Mouse (Mus musculus) CD8-positive naive resting alpha-beta T cell, adult 57 days (primary cell): ENCODE measurements around the gene Nr2f6. TPM values are rescaled to one million over a fixed set of nuclear protein-coding genes. Genes with fewer than 3 reads are reported as not detected.

ENCODE experiments used
- total RNA-seq: library from RNA; stranded (reverse); gene quantifications from one replicate; pipeline ENCODE4 v1.2.4, GENCODE M21; 2023

Gene Nr2f6
- 4.0 TPM for total RNA-seq

DNA sequence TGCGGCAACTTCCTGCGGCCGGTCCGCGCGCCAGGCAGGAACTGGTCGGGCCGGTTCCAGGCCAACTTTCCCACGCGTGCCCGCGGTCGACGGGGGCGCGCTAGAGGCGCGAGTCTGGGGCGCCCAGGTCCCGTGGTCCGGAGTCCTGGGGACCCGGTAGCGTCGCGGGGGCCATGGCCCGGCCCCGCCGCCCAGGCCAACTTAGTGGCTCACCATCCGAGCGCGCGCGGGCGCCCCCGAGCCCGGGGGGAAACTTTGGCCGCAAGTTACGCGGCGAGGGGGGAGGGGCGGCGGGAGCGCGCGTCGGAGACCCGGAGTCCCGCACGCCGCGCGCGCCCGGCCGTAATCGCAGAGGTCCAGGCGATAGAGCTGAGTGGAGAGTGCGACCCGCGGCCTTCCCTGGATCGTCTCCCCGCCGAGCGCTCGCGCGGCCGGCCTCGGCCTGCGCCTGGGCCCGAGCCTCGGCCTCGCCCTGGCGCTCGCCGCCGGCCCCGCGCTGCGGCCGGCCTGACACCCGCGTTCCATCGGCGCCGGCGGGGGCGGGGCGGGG lies at the start of gene Nr2f6:
Nr2f6 (minus strand) TSS at position 540 of the 550 bp plus-strand sequence.

DNA sequence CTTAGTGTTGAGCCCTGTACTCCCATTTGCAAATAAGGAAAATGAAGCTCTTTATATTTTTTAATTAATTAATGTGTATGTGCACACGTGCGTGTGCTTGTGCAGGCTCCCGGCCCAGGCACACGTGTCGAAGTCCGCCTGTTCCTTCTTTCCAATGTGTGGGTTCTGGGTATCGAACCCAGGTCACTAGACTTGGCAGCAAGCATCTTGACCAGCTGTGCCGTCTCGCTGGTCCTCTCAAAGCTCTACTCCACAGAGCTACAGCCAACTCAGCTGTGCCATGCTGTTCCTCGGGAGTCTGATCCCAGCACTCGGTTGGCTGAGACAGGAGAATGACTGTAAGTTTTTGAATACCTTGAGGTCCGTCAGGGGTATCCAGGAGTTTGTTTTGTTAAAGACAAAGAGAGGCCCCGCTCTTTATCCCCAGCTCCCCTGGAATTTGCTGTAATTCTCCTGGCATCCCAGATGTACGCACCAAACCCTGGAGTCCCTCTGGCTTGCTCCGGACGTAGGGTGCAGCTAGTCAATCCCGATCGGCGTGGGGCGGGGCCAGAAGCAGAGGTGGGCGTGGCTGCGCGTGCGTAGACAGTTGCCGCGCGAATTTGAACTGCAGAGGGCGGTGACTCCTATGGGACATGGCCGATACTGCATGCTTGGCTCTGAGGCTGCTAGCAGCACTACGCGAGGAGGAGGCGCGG lies 23.8 kb upstream of the Nr2f6 start, which contains the start of gene Ankle1:
Ankle1 (plus strand) TSS at position 610 of the 698 bp plus-strand sequence.

GRCm38 (mm10) chr8:71396639-71397305 lies 15.0 kb upstream of the Nr2f6 start, which contains the start of gene Babam1:
Gene Babam1, plus strand, starts transcription at chr8:71396861.

GRCm38 (mm10) chr8:71395629-71396028 lies 13.9 kb upstream of the Nr2f6 start, which contains the start of gene Ushbp1:
Gene Ushbp1, minus strand, starts transcription at chr8:71395802.

GRCm38 (mm10) chr8:71371236-71371848 lies 10.4 kb downstream of the Nr2f6 start, which contains the start of gene Ocel1:
Gene Ocel1, plus strand, starts transcription at chr8:71371298.

GRCm38 (mm10) chr8:71366771-71367528 lies 14.8 kb downstream of the Nr2f6 start, which contains the start of gene Use1:
Gene Use1, plus strand, starts transcription at chr8:71366848.

Other genes with a start within 250 kb of the Nr2f6 start
- 141 TPM for gene Myo9b, start 109.2 kb downstream of the Nr2f6 start, total RNA-seq
- 29.9 TPM for gene Haus8, start 109.0 kb downstream of the Nr2f6 start, total RNA-seq
- gene Use1, start 15.1 kb downstream of the Nr2f6 start, total RNA-seq: 310 TPM
- 22.3 TPM for gene Ocel1, start 10.7 kb downstream of the Nr2f6 start, total RNA-seq
- gene Ushbp1, start 13.8 kb upstream of the Nr2f6 start, total RNA-seq: 0.28 TPM
- gene Babam1, start 14.9 kb upstream of the Nr2f6 start, total RNA-seq: 109 TPM
- gene Ankle1, start 24.1 kb upstream of the Nr2f6 start, total RNA-seq: 1.8 TPM
- gene Abhd8, start 81.7 kb upstream of the Nr2f6 start, total RNA-seq: 76.5 TPM
- gene Mrpl34, start 83.0 kb upstream of the Nr2f6 start, total RNA-seq: 39.7 TPM
- gene Dda1, start 87.2 kb upstream of the Nr2f6 start, total RNA-seq: 90.7 TPM
- gene Ano8, start 104.0 kb upstream of the Nr2f6 start, total RNA-seq: 24.0 TPM
- gene Gtpbp3, start 106.1 kb upstream of the Nr2f6 start, total RNA-seq: 20.5 TPM
- 0.67 TPM for gene Plvap, start 129.8 kb upstream of the Nr2f6 start, total RNA-seq
- gene Ccdc194, start 143.8 kb upstream of the Nr2f6 start, total RNA-seq: not detected
- 62.4 TPM for gene Bst2, start 155.5 kb upstream of the Nr2f6 start, total RNA-seq
- 27.2 TPM for gene Mvb12a, start 161.0 kb upstream of the Nr2f6 start, total RNA-seq
- 2.2 TPM for gene Tmem221, start 176.9 kb upstream of the Nr2f6 start, total RNA-seq
- gene Nxnl1, start 184.6 kb upstream of the Nr2f6 start, total RNA-seq: not detected
- gene Slc27a1, start 186.9 kb upstream of the Nr2f6 start, total RNA-seq: 6.8 TPM
- gene Pgls, start 210.2 kb upstream of the Nr2f6 start, total RNA-seq: 52.5 TPM
- gene Fam129c, start 215.7 kb upstream of the Nr2f6 start, total RNA-seq: 11.5 TPM
- 50.7 TPM for gene Colgalt1, start 229.0 kb upstream of the Nr2f6 start, total RNA-seq